Mouse (Mus musculus): ENCODE measurements at regions not wholly inside any gene's neighbourhood (a gene's known extent, or its start where the extent isn't known, plus 50 kb on each side); places are given as distances from the start of the nearest gene placed in this dataset.

DNA sequence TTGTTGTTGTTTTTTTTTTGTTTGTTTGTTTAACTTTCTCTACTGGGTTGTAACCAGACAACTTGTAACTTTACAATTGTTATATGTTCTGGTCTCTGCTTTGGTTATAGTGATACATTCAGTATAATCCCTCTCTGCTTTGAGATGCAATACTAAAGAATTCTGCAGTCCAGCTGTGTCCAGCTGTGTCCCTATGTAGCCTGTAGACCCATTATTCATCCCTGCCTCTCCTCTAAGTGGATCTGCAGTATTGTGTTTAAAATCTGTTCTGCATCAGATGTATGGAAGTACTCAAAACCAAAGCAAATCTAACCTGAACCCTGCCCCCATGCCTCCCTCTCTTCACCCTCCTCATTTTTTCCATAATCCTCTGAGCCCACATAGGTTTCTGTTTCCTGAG, 279.6 kb downstream of the Rps29 start:
- DNase-seq (ENCODE audit: low read depth): no peak

DNA sequence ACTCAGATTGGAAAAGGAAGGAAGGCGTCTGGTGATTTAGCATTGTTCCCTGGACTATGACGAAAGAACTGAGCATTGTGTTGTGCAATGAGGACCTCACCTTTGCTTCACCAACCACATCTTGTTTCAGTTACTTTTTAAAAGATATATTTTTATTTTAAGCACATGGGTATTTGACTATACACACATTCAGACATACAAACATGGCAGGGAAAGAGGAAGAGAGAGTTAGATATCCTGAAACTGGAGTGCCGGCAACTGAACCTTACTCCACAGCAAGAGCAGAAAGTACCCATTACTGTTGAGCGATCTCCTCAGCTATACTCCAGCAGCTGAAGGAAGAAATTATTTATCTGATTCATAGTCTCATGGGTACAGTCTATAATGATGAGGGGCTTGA, 287.7 kb downstream of the Rps29 start:
- no peak for DNase-seq (ENCODE audit: low read depth)

DNA sequence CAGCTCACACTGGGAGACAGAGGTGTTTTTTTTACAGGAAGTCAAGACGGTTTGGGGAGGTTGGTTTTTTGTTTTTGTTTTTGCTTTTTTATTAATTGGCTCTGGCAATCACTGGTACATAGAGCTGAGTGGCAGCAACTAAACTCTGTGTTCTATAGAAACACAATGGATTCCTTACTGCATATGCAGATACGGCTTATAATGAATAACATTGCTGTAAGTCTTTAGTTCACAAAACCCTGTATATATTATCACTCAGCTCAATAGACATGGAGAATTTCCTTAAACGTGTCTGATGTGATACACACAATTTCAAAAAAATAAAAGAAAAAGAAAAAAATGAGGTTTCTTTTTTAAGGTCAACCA, 296.0 kb downstream of the Rps29 start:
- DNase-seq (ENCODE audit: low read depth): no peak

DNA sequence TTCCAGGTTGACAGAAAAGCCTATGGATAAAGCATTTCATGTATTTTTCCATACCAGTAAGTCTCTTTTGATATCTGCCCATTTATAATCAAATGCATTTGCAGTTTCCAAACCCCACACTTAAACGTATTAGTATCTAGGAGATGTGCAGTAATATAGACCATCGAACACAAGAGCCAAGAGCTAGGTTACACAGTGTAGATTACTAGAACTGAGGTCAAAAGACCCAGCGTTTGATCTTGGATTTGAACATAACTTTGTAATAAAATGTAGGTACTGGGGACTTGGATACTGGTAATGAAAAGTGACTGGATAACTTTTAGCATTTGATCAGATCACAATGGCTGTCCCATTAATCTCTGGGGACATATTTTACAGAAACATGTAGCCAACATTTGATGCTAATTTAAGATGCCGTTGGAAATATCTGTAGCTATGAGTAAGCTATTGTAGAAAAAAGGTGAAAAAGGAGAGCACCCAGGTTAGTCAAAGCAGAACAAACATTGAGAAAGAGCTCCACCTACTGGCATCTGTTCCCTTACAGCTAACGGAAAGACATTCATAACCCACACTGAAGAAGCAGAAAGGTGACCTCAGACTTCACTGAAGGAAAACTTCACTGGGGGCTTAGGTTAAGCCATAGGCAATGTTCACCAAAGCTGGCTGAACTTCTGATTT, 296.5 kb downstream of the Rps29 start:
- DNase-seq (ENCODE audit: low read depth): peak; percentile 79

DNA sequence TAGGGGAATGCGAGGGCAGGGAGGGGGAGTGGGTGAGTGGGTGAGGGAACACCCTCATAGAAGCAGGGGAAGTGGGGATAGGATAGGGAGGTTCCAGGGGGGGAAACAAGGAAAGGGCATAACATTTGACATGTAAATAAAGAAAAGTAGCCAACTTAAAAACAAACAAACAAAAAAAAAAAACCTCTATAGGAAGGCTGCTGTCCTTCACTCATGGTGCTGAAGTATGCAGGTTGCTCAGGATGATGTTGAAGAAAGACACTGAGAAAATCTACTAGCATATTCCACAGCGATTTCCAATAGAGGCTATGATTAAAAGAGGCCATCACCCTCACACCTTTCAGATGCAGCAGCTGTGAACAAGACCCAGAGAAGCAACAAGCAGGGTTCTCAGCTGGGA, 298.7 kb downstream of the Rps29 start:
- peak; percentile 22 for DNase-seq (ENCODE audit: low read depth)

DNA sequence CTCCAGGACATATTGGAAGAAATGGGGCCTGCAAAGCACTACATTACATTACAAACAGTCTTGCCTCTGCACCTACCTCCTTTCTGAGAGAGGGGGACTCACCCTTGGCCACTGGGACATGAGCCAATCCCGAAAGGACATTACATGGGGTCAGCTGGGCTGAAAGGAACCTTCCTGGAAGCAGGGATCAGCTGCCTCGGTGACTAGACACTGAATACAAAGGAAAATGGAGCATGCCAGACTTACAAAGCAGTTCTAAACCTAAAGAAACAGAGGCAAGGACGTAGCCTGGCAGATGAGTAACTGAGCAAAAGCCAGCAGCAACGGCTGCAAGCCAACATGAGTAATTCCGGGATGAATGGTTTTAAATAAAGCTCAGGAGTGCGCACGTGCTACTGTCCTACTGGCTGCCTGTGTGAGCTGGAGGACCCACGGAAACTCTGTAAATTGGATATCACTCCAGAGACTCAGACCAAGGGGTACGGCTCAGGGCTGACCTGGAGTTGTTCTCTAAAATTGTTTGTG, 309.3 kb downstream of the Rps29 start:
- DNase-seq (ENCODE audit: low read depth): peak; percentile 8

DNA sequence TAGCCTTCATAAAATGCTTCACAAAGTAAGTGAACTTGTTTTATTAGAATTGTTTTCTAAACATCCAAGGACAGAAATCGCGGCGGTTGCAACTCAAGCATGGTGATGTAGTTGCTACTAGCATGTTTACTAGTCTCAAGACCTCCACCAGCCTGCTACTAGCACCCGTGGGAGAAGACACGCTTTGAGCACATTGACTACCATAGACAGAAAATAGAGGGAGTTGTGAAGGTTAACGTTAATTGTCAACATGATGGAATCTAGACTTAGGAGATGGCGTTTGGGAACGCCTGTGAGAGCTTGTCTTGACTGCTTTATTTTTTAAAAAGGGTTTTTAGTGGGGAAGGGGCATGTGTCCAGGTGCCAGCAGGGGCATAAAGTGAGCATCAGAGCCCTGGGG, 318.2 kb downstream of the Rps29 start:
- DNase-seq (ENCODE audit: low read depth): no peak

DNA sequence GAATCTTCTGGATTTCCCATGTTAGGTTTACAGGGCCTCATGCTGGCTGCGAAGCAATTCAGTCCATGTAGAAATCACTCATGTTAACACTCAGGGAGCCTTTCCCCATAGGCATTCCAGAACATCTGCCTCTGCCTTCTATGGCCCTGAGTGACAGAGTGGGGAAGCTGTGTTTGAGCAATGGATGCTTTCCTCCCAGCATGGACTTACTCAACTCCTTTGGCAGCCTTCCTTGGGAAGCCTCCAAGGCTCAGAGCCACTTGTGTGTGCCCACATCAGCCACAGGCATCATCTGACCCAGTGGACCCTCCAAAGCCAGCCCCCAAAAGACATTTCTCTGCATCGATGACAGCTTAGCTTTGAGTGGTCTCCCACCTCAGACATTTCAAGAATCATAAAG, 318.8 kb downstream of the Rps29 start:
- DNase-seq (ENCODE audit: low read depth): peak; percentile 37

DNA sequence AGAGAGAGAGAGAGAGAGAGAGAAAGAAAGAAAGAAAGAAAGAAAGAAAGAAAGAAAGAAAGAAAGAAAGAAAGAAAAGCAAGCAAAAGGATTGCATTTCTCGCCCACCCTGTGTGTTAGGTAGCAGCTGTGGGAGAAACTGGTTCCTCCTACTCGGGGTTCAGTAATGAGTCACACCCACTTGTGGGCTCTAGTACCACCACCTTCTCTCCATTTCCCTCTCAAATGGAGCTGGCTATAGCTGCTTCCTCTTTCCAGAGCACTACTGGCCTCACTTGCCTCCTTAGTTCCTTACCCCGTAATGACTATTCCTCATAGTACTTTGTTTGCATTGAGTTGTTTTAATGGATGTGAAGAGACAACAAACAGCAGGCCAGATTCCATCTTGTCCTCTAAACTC, 323.0 kb downstream of the Rps29 start:
- DNase-seq (ENCODE audit: low read depth): no peak

DNA sequence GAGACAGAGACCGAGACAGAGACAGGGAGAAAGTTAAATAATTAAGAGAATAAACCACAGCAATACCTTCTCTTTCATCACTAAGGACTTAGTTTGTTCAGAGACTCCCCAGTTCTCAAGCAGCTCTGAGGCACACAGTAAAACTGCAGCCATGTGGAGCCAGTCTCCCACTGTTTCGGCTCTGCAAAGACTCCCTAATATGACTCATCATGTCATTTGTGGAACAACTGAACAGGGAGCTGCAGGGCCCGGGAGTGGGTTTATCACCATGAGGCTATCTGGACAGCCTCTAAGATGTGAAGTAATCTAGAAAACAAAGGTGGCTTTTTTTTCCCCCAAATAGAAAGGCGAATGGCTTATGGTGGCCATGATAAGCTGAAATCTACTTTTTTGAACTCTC, 325.1 kb downstream of the Rps29 start:
- DNase-seq (ENCODE audit: low read depth): peak; percentile 22

DNA sequence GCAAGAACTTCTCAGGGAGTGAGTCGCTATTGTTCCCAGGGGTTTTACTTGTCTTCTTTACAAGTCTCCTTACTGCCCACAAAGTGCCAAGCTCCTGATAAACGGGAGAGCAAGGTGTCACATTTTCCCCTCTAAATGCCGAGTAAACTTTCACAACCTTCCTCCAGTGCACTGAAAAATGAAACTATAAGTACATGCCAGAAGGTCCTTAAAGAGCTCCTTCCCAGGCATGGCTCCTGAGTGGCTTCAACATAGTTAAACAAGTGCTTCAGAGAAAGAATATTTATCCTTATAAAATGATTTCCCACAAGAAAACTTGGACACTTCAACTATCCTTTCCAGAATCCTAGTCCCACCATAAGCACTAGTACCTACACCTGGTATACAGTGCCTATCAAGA, 329.6 kb downstream of the Rps29 start:
- DNase-seq (ENCODE audit: low read depth): peak; percentile 18

DNA sequence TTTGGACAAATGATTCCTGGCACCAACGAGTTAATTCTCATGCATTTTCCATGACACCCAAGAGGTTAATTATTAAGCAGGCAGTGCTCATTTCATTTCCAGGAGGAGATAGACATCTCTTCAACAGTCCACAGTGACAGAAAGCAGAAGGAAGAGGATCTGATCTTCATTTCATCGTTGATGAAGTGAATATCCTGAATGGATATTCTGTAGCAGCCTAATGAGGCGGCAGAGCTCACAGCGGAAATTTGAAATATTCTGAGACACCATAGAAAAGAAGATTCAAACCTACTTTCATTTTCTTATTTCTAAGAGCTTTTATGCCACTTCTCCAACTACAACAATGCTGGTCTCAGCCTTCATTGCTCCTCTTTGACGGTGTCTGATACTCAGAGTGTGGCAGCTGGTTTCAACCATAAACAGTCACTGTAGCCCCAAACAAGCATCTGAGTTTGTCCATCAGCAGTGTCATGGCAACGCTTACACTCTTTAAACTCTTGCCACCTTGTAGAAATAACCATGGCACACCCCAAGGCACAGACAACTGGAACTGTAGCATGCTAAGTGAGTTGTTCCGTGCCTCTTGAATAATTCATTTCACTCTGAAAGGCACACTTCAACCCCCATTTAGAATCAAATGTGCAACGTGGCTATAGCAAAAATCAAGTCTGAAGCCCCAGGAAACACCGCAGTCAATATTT, 331.3 kb downstream of the Rps29 start:
- DNase-seq (ENCODE audit: low read depth): no peak

DNA sequence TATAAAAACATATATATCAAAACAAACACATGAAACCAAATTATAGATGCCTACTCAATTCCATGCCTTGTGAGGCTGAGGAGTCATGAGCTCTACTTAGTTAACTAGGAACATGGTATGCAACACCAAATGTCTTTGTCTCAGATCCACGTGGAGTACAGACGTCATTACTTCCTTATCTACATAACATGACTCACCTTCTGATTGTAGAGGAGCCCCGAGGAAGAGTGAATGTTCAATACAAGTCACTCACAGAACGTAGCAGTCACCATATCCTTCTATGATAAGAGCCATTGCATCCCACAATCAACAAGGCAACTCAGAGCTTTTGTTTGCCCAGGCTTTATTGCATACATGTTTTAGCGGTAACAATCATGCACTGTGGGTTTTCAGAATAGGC, 364.6 kb downstream of the Rps29 start:
- no peak for DNase-seq (ENCODE audit: low read depth)

DNA sequence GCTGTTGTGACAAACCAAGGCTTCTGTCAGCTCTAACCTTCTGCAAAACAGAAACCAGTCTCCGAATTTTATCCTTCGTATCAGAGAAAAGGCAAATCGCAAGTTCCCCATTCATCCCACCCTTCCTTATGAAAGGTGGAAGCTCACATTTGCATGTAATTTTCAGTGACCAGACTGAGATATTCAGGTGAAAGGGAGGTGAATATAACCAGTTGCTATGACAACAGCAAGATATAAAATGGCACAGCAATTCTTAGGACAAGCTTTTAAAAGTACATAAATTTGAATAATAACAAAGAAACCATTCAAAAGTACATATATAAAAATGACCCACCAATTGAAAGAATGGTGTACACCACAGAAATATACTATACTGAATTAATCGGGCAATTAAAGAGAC, 375.4 kb downstream of the Rps29 start:
- no peak for DNase-seq (ENCODE audit: low read depth)

DNA sequence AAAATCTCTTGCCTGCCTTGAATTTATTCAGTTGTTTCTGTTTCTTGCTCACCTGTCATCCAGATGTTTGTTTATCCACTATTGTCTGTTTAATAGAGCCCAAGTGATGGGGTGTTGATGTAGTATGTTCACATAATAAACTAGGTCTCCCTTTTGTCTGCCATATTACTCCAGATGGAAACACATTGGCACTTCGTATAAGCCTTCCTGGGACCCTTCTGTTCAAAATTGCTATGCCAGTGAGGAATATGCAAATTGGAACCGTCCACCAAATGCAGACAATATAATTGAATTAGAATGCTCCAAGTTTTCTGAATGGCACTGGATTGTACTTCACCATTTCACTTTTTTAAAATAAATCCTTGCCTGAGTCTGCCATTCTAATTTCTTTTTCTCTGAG, 383.5 kb downstream of the Rps29 start:
- DNase-seq (ENCODE audit: low read depth): no peak

DNA sequence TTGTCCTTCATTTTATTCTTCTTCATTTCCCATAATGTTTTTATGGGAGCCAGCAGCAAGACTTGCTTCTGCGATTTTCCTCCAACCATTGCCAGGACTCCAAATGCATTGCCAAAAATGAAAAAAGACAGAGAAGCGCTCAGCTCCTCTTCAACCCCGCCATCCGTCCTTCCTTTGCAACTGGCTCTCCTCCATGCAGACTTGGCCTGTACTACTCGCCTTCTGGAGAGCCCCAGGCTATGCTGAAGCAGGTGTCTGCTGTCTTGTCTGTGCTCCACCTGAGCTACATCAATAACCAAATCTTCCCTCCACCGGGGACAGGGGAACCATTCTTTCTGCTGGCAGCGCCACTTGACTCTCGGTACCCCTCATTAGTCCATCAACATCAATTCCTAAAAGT, 384.2 kb downstream of the Rps29 start:
- no peak for DNase-seq (ENCODE audit: low read depth)

DNA sequence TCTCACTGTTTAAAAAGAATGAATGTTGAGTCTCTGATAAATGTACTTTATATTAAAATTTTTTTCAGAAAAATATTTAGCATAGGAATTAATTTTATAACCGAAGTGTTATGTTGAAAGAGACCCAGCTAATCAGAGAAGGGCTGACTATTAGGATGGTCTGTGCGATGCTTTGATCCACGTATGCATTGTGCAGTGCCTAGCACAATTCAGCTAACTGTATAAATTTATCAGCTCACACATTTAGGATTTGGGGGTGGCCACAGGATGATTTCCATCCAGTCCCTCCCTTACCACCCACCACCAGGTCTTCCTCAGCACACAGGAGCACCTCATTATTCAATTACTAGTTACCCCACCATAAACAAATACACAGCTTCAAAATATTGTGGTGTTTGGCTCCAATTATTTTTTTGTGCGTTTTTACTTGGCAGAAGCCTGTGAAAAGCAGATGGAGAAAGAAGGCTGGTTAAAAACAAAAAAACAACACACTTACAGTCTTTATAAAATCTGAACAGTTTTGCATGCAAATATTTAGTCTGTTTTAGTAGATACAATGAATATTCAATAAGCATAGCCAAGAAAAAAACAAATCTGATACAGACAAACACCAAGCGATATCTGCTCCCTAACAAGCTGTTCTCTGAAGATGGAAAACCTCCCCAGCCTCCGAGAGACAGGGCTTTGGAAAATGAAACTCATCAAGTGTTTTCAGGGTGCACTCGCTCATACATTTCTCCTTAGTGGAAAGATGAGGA, 400.5 kb downstream of the Rps29 start:
- no peak for DNase-seq (ENCODE audit: low read depth)

DNA sequence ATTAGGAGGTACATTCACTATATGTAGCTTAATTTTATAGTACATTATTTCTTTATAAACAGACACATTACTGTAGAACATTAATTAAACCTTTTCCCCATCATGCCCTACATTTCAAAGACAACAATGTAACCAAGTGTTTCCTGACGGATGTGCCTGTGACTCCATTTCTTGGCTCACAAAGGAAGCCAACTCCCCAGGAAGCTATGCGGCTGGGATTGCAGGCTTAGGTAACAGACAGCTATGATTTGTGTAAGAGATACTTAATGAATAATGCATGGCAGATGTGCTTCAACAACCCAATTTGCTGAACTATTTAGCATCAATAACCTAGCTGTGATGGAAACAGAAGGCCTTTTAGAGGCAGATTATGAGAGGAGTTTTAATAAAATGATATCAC, 430.1 kb downstream of the Rps29 start:
- peak; percentile 5 for DNase-seq (ENCODE audit: low read depth)

DNA sequence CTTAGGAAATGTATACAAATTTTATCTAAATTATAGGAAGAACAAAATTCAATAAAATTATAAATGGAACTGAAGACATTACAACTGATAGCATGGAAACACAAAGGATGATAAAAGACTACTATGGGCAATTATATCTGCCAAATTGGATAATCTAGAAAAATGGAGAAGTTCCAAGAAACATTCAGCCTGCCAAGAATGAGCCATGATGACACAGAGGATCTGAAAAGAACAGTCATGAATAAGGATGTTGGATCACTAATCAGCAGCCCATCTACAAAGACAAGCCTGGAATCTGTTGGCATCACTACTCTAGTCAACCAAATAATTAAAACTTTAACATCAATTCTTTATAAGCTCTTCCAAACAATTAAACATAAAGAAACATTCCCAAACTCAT, 440.0 kb downstream of the Rps29 start:
- peak; percentile 12 for DNase-seq (ENCODE audit: low read depth)

DNA sequence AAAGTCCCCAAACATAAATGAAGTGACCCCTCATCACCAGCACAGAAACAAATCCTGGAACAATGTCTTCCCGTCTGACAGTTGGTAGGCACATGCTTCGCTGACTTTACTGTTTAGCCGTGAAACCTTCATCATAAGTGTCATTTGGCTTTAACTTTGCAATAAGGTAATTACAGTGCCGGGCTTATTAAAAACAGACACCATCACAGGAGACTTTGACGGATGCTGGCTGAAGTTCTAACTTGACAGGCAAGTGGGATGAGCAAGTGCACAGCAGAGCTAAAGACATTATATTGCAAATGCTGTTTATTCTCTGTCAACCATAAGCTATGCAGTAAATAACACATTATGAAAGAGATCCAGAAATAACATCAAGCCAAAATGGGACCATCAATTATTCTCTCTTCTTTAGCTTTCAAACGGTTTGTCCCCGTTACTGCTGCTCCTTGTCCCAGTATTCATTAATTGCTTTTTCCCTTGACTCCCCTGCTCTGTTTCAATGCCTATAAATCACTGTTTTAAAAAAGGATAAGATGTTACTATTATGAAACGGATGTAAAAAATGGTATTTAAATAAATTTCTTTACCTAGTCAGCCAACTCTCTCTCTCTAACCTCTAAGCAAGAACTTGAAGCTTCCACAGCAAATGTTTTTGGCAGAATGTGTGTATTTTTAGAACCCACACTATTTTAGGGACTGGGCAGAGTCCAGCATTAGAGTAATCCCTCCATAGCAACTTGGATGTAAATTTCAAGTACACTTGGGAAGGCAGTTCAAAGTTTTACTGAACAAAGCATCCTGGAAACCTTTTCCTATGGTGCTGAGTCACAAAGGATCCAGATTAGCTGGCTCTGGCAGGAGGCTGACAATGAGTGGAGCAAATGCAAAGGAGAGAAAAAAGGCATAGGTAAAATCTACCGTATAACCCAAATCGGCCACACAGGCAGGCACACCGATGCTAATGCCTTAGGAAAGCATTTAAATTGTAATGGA, 464.4 kb downstream of the Rps29 start:
- DNase-seq (ENCODE audit: low read depth): peak; percentile 36

DNA sequence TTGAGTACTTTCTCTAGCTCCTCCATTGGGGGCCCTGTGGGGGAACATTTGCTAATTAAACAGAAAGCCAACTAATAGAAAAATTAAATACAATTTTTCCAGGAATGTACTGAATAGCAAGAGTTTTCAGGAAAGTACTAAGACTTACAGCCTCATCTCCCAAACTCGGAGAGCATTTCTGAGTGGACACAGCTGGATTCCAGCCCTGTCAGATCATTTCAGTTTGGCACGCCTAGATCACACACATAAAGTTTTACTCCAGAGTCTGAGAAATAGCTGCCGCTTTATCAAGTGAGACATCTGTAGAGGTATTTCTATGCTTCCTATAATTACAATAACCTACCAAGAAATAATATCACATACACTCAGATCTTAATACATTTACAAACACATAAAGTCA, 470.7 kb downstream of the Rps29 start:
- DNase-seq (ENCODE audit: low read depth): no peak

DNA sequence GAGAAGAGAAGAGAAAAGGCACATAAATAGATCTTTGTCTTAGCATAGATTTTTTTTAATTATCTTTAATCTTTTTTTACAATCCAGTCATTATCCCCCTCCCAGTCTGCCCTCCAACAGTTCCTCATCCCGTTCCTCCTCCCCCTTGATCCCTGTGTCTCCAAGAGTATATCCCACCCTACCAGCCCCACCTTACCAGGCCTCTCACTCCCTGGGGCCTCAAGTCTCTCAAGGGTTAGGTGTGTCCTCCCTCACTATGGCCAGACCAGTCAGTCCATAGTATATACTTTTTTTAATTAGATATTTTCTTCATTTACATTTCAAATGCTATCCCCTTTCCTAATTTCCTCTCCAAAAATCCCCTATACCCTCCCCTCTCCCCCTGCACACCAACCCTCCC, 475.1 kb downstream of the Rps29 start:
- no peak for DNase-seq (ENCODE audit: low read depth)

All from NIH3T3 (cell line).